Mouse (Mus musculus) heart, postnatal 0 days (tissue): Measurements from ENCODE around the gene Olfr1198. TPM values are rescaled to one million over a fixed set of nuclear protein-coding genes. Genes with fewer than 3 reads are reported as not detected.

ENCODE experiments used
- ATAC-seq: fragments of 200-750 bp; cut with Nextera tagmentation; 2 replicates; pipeline ENCODE4 v1.8.0; 2017; ENCODE audit warnings: low read depth, moderate number of reproducible peaks, moderate library complexity; ENCODE audit not compliant: insufficient read depth
- DNase-seq: peaks from one replicate; pipeline ENCODE4 v3.0.0-alpha.2; 2016; ENCODE audit warnings: low spot score
- H3K27ac ChIP-seq: fragments of 300-500 bp; sonication (generic); 2 replicates; pipeline ENCODE4 v1.5.1; 2014; ENCODE audit warnings: low read depth, mild to moderate bottlenecking
- H3K27me3 ChIP-seq: fragments of 300-500 bp; sonication (generic); 2 replicates; pipeline ENCODE4 v1.6.1; 2014; ENCODE audit warnings: low read length, mixed read lengths; ENCODE audit not compliant: control insufficient read depth, insufficient read depth
- H3K36me3 ChIP-seq: fragments of 300-500 bp; sonication (generic); replicated peaks from 2 replicates; pipeline ENCODE4 v1.6.1; 2014; ENCODE audit warnings: low read length, mixed read lengths; ENCODE audit not compliant: control insufficient read depth, insufficient read depth
- H3K4me1 ChIP-seq: fragments of 300-500 bp; sonication (generic); 2 replicates; pipeline ENCODE4 v1.6.1; 2014; ENCODE audit warnings: antibody characterized with exemption; ENCODE audit not compliant: control insufficient read depth, insufficient read depth
- H3K4me2 ChIP-seq: fragments of 300-500 bp; sonication (generic); 2 replicates; pipeline ENCODE4 v1.6.1; 2014; ENCODE audit warnings: low read depth, mild to moderate bottlenecking, low read length, moderate library complexity
- H3K4me3 ChIP-seq: fragments of 300-500 bp; sonication (generic); 2 replicates; pipeline ENCODE4 v1.5.1; 2014; ENCODE audit warnings: low read depth, low read length
- H3K9ac ChIP-seq: fragments of 300-500 bp; sonication (generic); replicated peaks from 2 replicates; pipeline ENCODE4 v1.6.1; 2014; ENCODE audit warnings: low read depth, low read length, mixed read lengths
- H3K9me3 ChIP-seq: fragments of 300-500 bp; sonication (generic); replicated peaks from 2 replicates; pipeline ENCODE4 v1.6.1; 2016; ENCODE audit warnings: low read length; ENCODE audit not compliant: control insufficient read depth
- CTCF ChIP-seq: IDR thresholded peaks from 2 replicates; pipeline ENCODE4 v1.5.1; 2016; ENCODE audit warnings: antibody characterized with exemption, control low read depth, low read depth
- EP300 ChIP-seq: IDR thresholded peaks from 2 replicates; pipeline ENCODE4 v1.6.1; 2016; ENCODE audit warnings: antibody characterized with exemption, low read depth
- WGBS: fragments of 180-500 bp; shearing (Covaris S2); extraction: QIAGEN DNeasy Blood & Tissue Kit; methylation state at CpG from one replicate; pipeline ENCODE4 v1.1.7; 2014; 5-methylcytosine and 5-hydroxymethylcytosine counted together
- polyA plus RNA-seq: library from polyadenylated mRNA; unstranded; fragments of >200 nt; fragmentation: Nextera tagmentation; extraction: Ambion mirVana; gene quantifications from 2 replicates; pipeline ENCODE4 v1.2.1, GENCODE M21; 2015
- total RNA-seq: library from RNA; depleted of rRNA; stranded (reverse); fragments of >200 nt; gene quantifications from 2 replicates; pipeline ENCODE4 v1.2.3, GENCODE M21; 2014; ENCODE audit warnings: low replicate concordance; rRNA removed

Olfr1198 gene
- total RNA-seq (not detected in 2 replicates), polyA plus RNA-seq (not detected in 2 replicates)

DNA sequence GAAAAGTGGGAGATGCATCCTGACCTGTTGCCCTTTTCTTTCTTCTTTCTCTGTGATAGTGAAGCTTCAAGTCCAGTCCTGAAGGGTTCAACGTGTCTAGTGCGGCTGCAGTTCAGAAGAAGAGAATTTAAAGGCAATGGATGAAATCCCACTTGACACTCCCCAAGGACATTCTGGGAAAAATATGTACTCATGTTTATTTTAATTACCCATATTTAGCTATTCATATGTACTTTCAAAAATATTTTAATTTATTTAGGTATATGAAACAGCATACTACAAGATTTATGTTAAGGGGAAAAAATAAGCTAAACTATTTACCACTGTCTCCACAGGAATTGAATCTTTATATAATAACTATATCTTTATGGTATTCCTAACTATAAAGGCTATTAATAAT, at the start of gene Olfr1198:
Gene Olfr1198 (minus strand): TSS at position 101 of the 400 bp plus-strand sequence.
- Histone ChIP-seq H3K27ac (no peak within 1 kb of the TSS), H3K27me3 (no peaks in the 10 kb centered on the region), H3K36me3 (no peaks in the 10 kb centered on the region), H3K4me2 (no peak within 1 kb of the TSS), H3K9ac (no peak within 1 kb of the TSS), H3K4me3 (no peak within 1 kb of the TSS), H3K9me3 (no peaks in the 10 kb centered on the region), H3K4me1 (no peaks in the 10 kb centered on the region)
- 80% methylated on average over 2 of the region's 2 CpGs for WGBS
- no peak for DNase-seq
- TF ChIP-seq CTCF (no peak), EP300 (no peak)
- ATAC-seq: no peak

DNA sequence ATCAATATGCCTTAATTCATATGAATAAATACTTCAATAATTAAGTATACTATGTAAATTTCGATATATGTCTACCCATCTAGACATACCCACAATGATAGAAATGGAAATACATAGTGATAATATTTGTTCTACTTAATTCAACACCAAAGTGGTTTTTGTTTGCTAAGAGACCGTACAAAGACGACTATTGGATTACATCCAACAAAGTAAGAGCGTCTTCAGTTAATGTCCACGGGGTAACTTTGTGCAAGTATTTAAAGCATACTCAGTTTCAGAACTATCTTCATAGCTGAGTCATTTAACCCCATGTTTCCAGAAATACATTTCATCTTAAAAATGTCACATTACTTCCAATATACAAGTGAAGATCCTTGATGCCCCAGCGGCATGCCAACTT, 41.6 kb upstream of the Olfr1198 start, which contains the start of gene Olfr1201:
Gene Olfr1201 (plus strand): TSS at position 301 of the 400 bp plus-strand sequence.
- DNase-seq (no peak), ATAC-seq (no peak)
- H3K4me1 ChIP-seq: no peaks in the 10 kb centered on the region
- H3K9me3 ChIP-seq: no peaks in the 10 kb centered on the region
- H3K27ac ChIP-seq: no peak within 1 kb of the TSS
- 70% methylated on average over 6 of the region's 6 CpGs for WGBS
- no peaks in the 10 kb centered on the region for H3K36me3 ChIP-seq
- H3K4me2 ChIP-seq: no peak within 1 kb of the TSS
- no peak within 1 kb of the TSS for H3K9ac ChIP-seq
- no peak within 1 kb of the TSS for H3K4me3 ChIP-seq
- H3K27me3 ChIP-seq: no peaks in the 10 kb centered on the region
- TF ChIP-seq CTCF (no peak), EP300 (no peak)

DNA sequence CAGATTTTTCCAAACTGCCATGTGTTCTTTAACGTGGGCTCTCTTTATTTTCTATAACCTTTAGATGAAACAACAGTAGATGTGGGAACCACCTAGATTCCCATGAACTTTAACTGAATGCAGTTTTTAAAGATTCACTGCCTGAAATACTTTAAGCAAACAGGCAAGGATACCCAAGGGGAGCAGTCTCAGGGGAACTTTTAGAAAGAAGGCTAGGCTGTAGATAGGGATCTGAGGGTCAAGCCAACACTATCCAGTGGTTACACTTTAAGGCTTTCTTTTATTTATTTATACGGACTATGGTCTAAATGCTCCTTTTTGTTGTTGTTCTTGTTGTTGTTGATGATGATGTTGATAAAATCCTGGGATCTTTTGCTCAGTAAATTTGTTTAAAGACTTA, 19.2 kb upstream of the Olfr1198 start, which contains the start of gene Olfr1200:
Gene Olfr1200 (minus strand): TSS at position 101 of the 400 bp plus-strand sequence.
- Histone ChIP-seq H3K9me3 (no peaks in the 10 kb centered on the region), H3K4me1 (no peaks in the 10 kb centered on the region), H3K27ac (no peak within 1 kb of the TSS), H3K4me2 (no peak within 1 kb of the TSS), H3K4me3 (no peak within 1 kb of the TSS), H3K9ac (no peak within 1 kb of the TSS), H3K27me3 (no peaks in the 10 kb centered on the region), H3K36me3 (no peaks in the 10 kb centered on the region)
- DNase-seq (no peak), ATAC-seq (no peak)
- 64% methylated on average over 2 of the region's 2 CpGs for WGBS
- TF ChIP-seq EP300: no peak
- TF ChIP-seq CTCF: no peak

DNA sequence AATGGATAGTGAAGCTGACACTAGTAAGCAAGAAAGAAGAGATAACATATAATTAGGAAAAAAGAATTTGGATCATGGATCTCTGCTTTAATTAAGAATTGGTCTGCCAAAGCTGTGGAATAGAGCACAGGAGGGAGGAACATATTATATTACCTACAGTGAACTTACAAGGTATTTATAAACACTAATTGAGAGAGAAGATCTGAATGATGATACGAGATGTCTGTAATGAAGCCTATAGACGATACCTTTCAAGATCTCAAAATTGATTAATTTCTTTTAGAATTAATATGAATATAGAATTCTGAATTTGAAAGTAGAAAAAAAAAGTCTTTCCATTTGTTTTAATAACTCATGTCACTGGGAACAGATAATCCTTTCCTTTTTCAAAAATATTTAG, 9.2 kb upstream of the Olfr1198 start, which contains the start of gene Olfr1199:
Gene Olfr1199 (minus strand): TSS at position 101 of the 400 bp plus-strand sequence.
- ATAC-seq (no peak), DNase-seq (no peak)
- no peak for TF ChIP-seq EP300
- no peak for TF ChIP-seq CTCF
- Histone ChIP-seq H3K4me2 (no peak within 1 kb of the TSS), H3K27ac (no peak within 1 kb of the TSS), H3K4me1 (no peaks in the 10 kb centered on the region), H3K27me3 (no peaks in the 10 kb centered on the region), H3K9me3 (peaks cover 3% of the 10 kb centered on the region), H3K36me3 (no peaks in the 10 kb centered on the region), H3K9ac (no peak within 1 kb of the TSS), H3K4me3 (no peak within 1 kb of the TSS)
- 73% methylated on average over 2 of the region's 2 CpGs for WGBS

DNA sequence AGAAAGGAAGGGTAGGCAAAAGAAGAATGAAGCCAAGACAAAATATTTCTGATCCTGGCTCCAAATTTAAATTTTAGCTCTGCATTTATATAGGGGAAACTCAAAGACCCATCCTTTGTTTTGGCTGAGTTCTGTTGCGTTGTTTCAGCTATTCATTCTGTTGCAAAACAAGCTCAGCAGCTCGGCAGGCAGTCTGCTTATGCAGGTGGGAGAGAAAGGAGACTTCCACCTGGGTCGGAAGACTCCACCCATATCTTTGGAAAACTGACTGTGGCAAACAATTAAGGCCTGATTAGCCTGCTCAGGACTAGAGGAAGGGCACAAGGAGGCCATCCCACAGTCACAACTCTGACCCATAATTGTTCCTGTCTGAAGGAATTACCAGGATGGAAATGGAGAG, 7.8 kb downstream of the Olfr1198 start:
- H3K9me3 ChIP-seq: no peaks in the 10 kb centered on the region; the same call in 1 of the 2 replicates
- ATAC-seq (no peak), DNase-seq (no peak)
- no peak overlapping the region for H3K4me2 ChIP-seq
- H3K9ac ChIP-seq: no peak overlapping the region
- H3K4me3 ChIP-seq: no peak overlapping the region
- no peaks in the 10 kb centered on the region for H3K27me3 ChIP-seq
- TF ChIP-seq EP300 (no peak), CTCF (no peak)
- H3K27ac ChIP-seq: no peak overlapping the region
- no peaks in the 10 kb centered on the region for H3K36me3 ChIP-seq
- no peaks in the 10 kb centered on the region for H3K4me1 ChIP-seq
- WGBS: 70% methylated on average over 3 of the region's 3 CpGs

DNA sequence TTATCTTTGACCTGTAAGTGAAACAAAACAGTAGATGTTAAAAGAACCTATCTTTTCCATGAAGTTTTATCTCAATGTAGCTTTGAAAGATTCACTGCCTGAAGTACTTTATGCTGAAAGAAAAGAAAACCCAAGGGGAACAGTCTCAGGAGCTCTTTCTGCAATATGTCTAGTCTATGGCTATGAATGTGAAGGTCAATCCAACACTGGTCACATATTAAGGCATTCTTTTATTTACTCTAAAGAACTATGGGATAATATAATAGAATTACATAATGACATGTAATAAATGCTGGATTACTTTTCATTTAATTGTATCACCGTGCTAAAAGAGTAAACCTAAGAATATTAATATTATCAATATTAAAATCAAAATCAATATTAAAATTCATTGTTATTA, 18.9 kb downstream of the Olfr1198 start, which contains the start of gene Olfr1197:
Gene Olfr1197 (minus strand): TSS at position 101 of the 400 bp plus-strand sequence.
- TF ChIP-seq CTCF (no peak), EP300 (no peak)
- Histone ChIP-seq H3K4me1 (no peaks in the 10 kb centered on the region), H3K9me3 (no peaks in the 10 kb centered on the region), H3K27ac (no peak within 1 kb of the TSS), H3K36me3 (no peaks in the 10 kb centered on the region), H3K27me3 (no peaks in the 10 kb centered on the region), H3K4me3 (no peak within 1 kb of the TSS), H3K9ac (no peak within 1 kb of the TSS), H3K4me2 (no peak within 1 kb of the TSS)
- 59% methylated on average over 1 of the region's 1 CpGs for WGBS
- ATAC-seq (no peak), DNase-seq (no peak)
